Mouse (Mus musculus) embryonic facial prominence, embryonic 10.5 days (tissue): Measurements from ENCODE around the gene Mettl11b. TPM values are rescaled to one million over a fixed set of nuclear protein-coding genes. Genes with fewer than 3 reads are reported as not detected.
A peak's percentile ranks its signal among the peaks of the same experiment; 100 is the strongest.

ENCODE experiments used
- DNase-seq: peaks from one replicate; pipeline ENCODE4 v3.0.0-alpha.2; 2017; ENCODE audit warnings: low spot score
- H3K27ac ChIP-seq: fragments of 300-500 bp; sonication (generic); replicated peaks from 2 replicates; pipeline ENCODE4 v1.5.1; 2016; ENCODE audit warnings: mild to moderate bottlenecking
- H3K27me3 ChIP-seq: fragments of 300-500 bp; sonication (generic); replicated peaks from 2 replicates; pipeline ENCODE4 v1.6.1; 2016; ENCODE audit warnings: low read depth, mild to moderate bottlenecking; ENCODE audit not compliant: poor library complexity, severe bottlenecking
- H3K36me3 ChIP-seq: fragments of 300-500 bp; sonication (generic); replicated peaks from 2 replicates; pipeline ENCODE4 v1.6.1; 2016; ENCODE audit warnings: mild to moderate bottlenecking, moderate library complexity
- H3K4me1 ChIP-seq: fragments of 300-500 bp; sonication (generic); 2 replicates; pipeline ENCODE4 v1.6.1; 2016
- H3K4me3 ChIP-seq: fragments of 300-500 bp; sonication (generic); 2 replicates; pipeline ENCODE4 v1.5.1; 2016; ENCODE audit warnings: mild to moderate bottlenecking, moderate library complexity
- H3K9me3 ChIP-seq: fragments of 300-500 bp; sonication (generic); 2 replicates; pipeline ENCODE4 v1.6.1; 2016; ENCODE audit warnings: mild to moderate bottlenecking
- WGBS: fragments of 180-500 bp; shearing (Covaris S2); methylation state at CpG from one replicate; pipeline ENCODE4 v1.1.7; 2016; 5-methylcytosine and 5-hydroxymethylcytosine counted together
- polyA plus RNA-seq: library from polyadenylated mRNA; unstranded; fragments of >200 nt; fragmentation: Nextera tagmentation; extraction: Ambion mirVana; gene quantifications from 2 replicates; pipeline ENCODE4 v1.2.1, GENCODE M21; 2016

Mettl11b gene
- polyA plus RNA-seq, 1 experiment from 2014 or later, result 0.45 TPM

DNA sequence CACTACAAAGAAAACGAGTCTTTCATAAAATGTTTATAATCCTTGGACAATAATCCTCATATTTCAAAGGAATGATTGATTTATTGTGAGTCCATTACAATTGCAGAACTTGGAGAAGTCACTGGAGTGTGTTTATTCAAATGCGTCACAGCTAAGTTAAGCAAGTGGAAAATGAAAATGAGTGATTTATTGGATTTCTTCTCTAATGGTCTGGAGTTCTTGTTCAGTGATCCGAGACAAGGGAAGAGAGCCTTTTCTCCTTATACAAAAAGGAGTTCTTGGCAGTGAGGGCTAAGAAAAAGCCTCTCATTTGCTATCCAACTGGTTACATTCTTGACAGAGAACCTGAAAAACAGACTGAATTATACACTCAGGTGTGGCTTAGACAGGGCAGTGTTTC, 42.9 kb downstream of the Mettl11b start:
- no peak for DNase-seq
- H3K9me3 ChIP-seq, result no peaks in the 10 kb centered on the region
- 83% methylated on average over 3 of the region's 3 CpGs for WGBS
- H3K4me1 ChIP-seq, result peaks cover 17% of the 10 kb centered on the region
- H3K27me3 ChIP-seq, result no peaks in the 10 kb centered on the region
- H3K4me3 ChIP-seq, result no peak overlapping the region
- H3K36me3 ChIP-seq, result no peaks in the 10 kb centered on the region
- peak overlapping the region; percentile 57; the same call in 1 of the 2 replicates for H3K27ac ChIP-seq

DNA sequence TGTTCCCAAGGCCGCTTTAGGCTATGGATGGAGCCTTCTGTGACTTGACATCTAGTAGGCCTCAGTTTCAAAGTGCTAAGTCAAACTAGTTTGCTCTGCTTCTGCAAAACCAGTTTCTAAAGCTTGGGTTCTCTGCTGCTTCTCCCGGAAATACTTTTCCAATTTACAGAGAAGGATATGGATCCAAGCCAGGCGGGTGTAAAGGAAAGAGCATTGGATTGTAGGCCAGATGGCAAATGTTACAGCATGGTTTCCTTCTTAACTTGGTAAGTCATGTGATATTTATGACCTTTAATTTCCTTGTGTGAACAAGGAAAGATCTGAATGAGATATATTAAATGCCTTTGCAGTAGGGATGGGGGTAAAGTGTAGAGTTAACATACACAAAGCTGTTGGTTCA, 52.2 kb downstream of the Mettl11b start:
- 0 out of 2 replicates have a peak, but pooled peaks cover 9% of the 10 kb centered on the region for H3K4me1 ChIP-seq
- WGBS, result 94% methylated on average over 3 of the region's 3 CpGs
- no peaks in the 10 kb centered on the region for H3K9me3 ChIP-seq
- no peak for DNase-seq
- no peaks in the 10 kb centered on the region for H3K36me3 ChIP-seq
- H3K27me3 ChIP-seq, result no peaks in the 10 kb centered on the region
- H3K27ac ChIP-seq, result no peak overlapping the region
- no peak overlapping the region for H3K4me3 ChIP-seq

DNA sequence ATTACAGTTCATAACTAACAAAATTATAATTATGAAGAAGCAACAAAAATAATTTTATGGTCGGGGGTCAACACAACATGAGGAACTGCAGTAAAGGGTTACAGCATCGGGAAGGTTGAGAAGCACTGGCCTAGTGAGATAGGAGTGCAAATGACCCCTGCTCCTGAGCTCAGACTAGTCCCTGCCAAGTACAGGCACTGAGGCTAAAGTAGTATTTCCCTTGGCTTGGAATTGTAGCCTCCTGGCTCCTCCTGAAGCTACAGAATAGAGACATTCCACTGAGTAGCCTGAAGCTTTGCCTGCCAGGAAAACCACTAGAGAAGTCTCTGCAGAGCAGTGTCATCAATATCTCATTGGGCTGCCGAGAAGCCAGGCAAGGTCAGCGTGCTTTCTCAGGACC, 53.7 kb downstream of the Mettl11b start:
- 0 out of 2 replicates have a peak, but pooled peaks cover 9% of the 10 kb centered on the region for H3K4me1 ChIP-seq
- H3K4me3 ChIP-seq, result no peak overlapping the region
- no peak for DNase-seq
- no peaks in the 10 kb centered on the region for H3K9me3 ChIP-seq
- H3K36me3 ChIP-seq, result no peaks in the 10 kb centered on the region
- no peaks in the 10 kb centered on the region for H3K27me3 ChIP-seq
- WGBS, result 87% methylated on average over 4 of the region's 4 CpGs
- no peak overlapping the region for H3K27ac ChIP-seq

DNA sequence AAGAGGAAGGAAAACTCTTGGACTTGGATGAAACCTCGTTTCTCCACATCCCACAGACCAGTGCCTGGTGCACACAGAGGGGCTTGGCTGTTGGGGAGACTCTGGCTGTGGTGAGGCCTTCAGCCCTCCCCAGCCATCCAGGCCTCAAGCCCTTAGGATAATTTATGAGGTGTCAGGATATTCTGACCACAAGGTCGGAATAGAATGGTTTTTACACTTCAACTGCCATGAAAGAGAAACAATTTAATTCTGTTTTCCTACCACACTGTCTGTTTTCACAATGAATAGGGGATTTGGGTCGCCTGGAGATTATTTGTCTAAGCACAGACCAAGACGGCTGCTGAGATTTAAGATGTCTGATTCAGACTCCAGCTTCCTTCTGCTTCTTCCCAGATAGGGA, 54.3 kb downstream of the Mettl11b start:
- Histone ChIP-seq H3K36me3 (no peaks in the 10 kb centered on the region), H3K4me3 (no peak overlapping the region), H3K27me3 (no peaks in the 10 kb centered on the region), H3K4me1 (0 out of 2 replicates have a peak, but pooled peaks cover 9% of the 10 kb centered on the region), H3K9me3 (no peaks in the 10 kb centered on the region), H3K27ac (0 out of 2 replicates have a peak overlapping the region, but pooled peaks have one; percentile 4)
- 44% methylated on average over 4 of the region's 4 CpGs for WGBS
- DNase-seq, result no peak

DNA sequence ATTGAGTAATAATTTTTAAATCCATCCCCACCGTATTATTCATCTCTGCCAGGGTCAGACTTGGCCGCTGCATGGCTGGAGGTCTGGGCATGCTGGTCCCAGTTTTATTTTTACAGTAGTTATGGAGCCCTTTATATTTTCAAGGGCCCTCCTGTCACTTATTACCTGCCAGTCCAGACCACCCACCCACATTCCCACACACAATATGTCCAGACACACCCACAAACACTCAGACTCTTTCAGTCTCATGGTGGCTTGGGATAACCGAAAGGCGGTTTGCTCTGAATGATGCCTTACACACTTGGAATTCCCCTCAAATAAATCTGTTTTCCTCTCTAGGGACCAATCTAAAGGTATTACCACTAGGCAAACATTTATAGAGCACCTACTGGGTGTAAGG, 55.1 kb downstream of the Mettl11b start:
- 88% methylated on average over 4 of the region's 4 CpGs for WGBS
- H3K27ac ChIP-seq, result 0 out of 2 replicates have a peak overlapping the region, but pooled peaks have one; percentile 4
- H3K4me1 ChIP-seq, result 0 out of 2 replicates have a peak, but pooled peaks cover 9% of the 10 kb centered on the region
- no peaks in the 10 kb centered on the region for H3K9me3 ChIP-seq
- H3K27me3 ChIP-seq, result no peaks in the 10 kb centered on the region
- no peaks in the 10 kb centered on the region for H3K36me3 ChIP-seq
- DNase-seq, result no peak
- no peak overlapping the region for H3K4me3 ChIP-seq

DNA sequence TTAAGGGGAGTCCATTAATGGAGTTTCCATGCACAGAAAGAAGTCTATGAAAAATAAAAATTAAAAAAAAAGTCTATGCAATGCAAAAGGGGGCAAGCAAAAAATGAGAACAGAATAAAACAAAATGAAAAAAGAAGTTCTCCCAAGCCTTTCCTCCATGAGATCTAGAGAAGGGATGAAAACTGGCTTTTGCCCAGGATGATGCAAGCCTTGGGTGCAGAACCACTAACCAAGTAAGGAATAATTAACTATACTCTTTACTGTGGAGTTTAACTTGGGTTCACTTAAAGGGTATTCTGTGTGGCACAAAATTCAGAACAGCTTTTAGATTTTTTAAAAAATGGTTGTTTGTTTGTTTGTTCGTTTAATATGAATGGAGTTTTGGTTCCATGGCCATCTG, 62.6 kb downstream of the Mettl11b start:
- H3K4me1 ChIP-seq, result peaks cover 9% of the 10 kb centered on the region
- H3K4me3 ChIP-seq, result no peak overlapping the region
- H3K27me3 ChIP-seq, result no peaks in the 10 kb centered on the region
- WGBS, result 83% methylated on average over 1 of the region's 1 CpGs
- no peak overlapping the region for H3K27ac ChIP-seq
- H3K36me3 ChIP-seq, result no peaks in the 10 kb centered on the region
- no peaks in the 10 kb centered on the region for H3K9me3 ChIP-seq
- DNase-seq, result no peak

DNA sequence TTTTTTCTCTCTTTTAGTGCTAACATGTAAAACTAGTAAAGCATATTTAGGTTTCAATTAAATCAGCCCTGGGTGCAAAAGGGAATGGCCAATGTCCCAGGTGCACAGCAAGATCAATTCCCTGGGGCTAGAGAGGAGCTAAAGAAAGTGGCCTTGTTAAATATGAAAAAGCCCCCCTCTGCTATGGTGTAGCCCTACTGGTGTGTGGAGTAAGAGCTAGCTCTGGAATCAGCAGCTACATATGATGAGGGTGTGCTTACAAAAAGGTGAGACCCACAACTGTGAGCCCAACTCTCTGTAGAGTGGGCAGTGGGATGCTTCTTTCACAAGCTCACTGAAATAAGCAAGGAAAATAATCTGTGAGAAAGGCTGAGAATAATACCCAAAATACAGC, 66.5 kb downstream of the Mettl11b start:
- H3K9me3 ChIP-seq, result no peaks in the 10 kb centered on the region
- no peaks in the 10 kb centered on the region for H3K27me3 ChIP-seq
- H3K27ac ChIP-seq, result peak overlapping the region; percentile 57; the same call in 1 of the 2 replicates
- peaks cover 19% of the 10 kb centered on the region for H3K4me1 ChIP-seq
- H3K36me3 ChIP-seq, result no peaks in the 10 kb centered on the region
- no peak overlapping the region for H3K4me3 ChIP-seq
- no peak for DNase-seq

DNA sequence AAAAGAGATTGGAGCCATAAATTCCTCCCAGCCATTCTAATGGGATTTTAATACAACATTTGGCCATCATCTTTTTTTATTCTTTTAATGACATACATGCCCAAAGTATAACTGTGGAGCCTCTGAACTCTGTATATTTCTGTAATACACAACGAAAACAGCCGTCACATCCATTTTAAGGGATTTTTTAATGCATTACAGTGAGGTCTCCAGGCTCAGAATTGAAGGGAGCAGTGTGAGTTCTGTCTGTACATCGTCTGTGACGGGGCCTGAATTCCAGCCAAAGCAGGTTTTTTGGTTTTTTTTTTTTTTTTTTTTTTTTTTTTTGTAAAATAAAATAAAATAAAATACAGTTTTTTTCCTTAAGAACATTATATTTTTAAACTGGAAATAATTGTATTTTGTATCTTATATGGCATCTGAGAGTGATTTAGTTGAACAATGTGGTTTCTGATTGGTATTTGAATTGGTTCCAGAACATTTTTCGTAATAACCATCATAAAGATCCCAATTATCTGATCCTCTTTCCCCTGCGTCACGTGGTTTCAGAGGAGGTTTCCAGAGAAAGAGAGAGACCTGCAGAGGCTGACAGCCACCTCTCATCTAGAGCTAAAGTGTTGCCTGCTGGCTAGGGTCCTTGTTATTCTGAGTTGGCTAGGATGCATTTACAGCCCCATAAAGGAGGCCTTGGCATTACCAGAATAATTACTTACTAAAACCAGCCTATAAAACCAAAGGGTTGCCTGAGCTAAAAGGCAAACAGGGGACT, 67.1 kb downstream of the Mettl11b start:
- Histone ChIP-seq H3K27me3 (no peaks in the 10 kb centered on the region), H3K36me3 (no peaks in the 10 kb centered on the region), H3K27ac (no peak overlapping the region; the same call in 1 of the 2 replicates), H3K9me3 (no peaks in the 10 kb centered on the region), H3K4me3 (no peak overlapping the region), H3K4me1 (peaks cover 19% of the 10 kb centered on the region)
- 64% methylated on average over 7 of the region's 7 CpGs for WGBS
- DNase-seq, result peak; percentile 24

DNA sequence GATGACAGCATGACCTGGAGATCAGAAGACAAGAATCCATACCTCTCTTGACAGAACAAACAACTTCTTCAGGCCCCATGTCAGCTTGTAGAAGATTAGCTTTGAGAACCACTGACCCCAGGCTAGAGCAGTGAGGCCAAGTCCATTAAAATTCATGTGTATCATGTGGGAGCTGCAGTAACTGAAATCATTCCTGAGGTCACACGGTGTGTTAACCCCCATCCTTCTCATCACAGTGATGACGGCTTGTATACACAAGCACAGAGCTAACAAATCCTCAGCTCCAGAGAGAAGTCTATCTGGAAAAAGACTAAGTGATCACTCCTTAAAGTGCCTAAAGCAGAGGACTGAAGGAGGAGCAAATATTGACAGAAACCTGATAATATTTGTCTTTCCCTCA, 68.0 kb downstream of the Mettl11b start:
- Histone ChIP-seq H3K36me3 (no peaks in the 10 kb centered on the region), H3K4me1 (peaks cover 19% of the 10 kb centered on the region), H3K4me3 (no peak overlapping the region), H3K27ac (peak overlapping the region; percentile 35), H3K27me3 (no peaks in the 10 kb centered on the region), H3K9me3 (no peaks in the 10 kb centered on the region)
- 44% methylated on average over 2 of the region's 2 CpGs for WGBS
- DNase-seq, result no peak

DNA sequence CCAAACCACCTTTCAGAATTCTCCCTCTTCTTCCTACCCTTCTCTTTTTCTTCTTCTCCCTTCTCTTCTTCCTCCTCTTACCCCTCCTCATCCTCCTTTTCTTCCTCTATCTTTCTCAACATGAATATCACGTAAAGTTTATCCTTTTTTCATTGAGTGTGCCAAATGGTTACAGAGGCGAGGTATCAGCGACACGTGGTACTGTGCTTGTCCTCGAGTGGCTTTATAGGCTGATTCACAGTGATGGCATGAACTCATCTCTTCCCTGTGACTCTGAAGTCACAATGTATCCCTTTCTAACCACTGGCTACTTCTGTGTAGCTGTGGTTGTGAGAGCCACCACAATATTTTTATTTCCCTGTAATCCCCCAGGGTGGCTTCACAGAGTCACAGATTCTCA, 68.6 kb downstream of the Mettl11b start:
- H3K4me1 ChIP-seq, result peaks cover 21% of the 10 kb centered on the region
- H3K4me3 ChIP-seq, result no peak overlapping the region
- WGBS, result 94% methylated on average over 5 of the region's 5 CpGs
- DNase-seq, result no peak
- H3K9me3 ChIP-seq, result no peaks in the 10 kb centered on the region
- H3K27me3 ChIP-seq, result no peaks in the 10 kb centered on the region
- H3K27ac ChIP-seq, result no peak overlapping the region; the same call in 1 of the 2 replicates
- no peaks in the 10 kb centered on the region for H3K36me3 ChIP-seq

Other genes with a start within 250 kb of the Mettl11b start
- 34.7 and 38.1 TPM in 2 replicates for gene Kifap3, start 54.4 kb upstream of the Mettl11b start, polyA plus RNA-seq
- gene Scyl3, start 203.9 kb upstream of the Mettl11b start, polyA plus RNA-seq, result 18.4 and 18.6 TPM in 2 replicates